Mouse (Mus musculus): ENCODE results near the gene Calm3.

GRCm38 (mm10) chr7:16869497-16869896 lies 54.4 kb downstream of the Calm3 start:
- TF ChIP-seq POLR2A (IDR thresholded peaks at IDR 0.05; ENCODE audit: borderline replicate concordance, control insufficient read depth, low read depth, low read length) = no peak
- no peak for TF ChIP-seq CTCF (IDR thresholded peaks at IDR 0.05; ENCODE audit: control insufficient read depth, insufficient read depth, low read length)
